Mouse (Mus musculus): ENCODE measurements at regions not wholly inside any gene's neighbourhood (a gene's known extent, or its start where the extent isn't known, plus 50 kb on each side); places are given as distances from the start of the nearest gene placed in this dataset.

GRCm38 (mm10) chr1:184378665-184379064 lies 344.6 kb upstream of the 1700056E22Rik start:
- DNase-seq (ENCODE audit: low spot score), result no peak

GRCm38 (mm10) chr1:184365026-184365425 lies 330.9 kb upstream of the 1700056E22Rik start:
- no peak for DNase-seq (ENCODE audit: low spot score)

- no peak for DNase-seq (ENCODE audit: low spot score)
These were observed 324.1 kb upstream of the 1700056E22Rik start for GRCm38 (mm10) chr1:184358226-184358568.

GRCm38 (mm10) chr1:184357474-184358225 lies 323.5 kb upstream of the 1700056E22Rik start:
- DNase-seq (ENCODE audit: low spot score), result no peak

GRCm38 (mm10) chr1:184353832-184354449 lies 319.8 kb upstream of the 1700056E22Rik start:
- no peak for DNase-seq (ENCODE audit: low spot score)

GRCm38 (mm10) chr1:184351760-184352159 lies 317.7 kb upstream of the 1700056E22Rik start:
- no peak for DNase-seq (ENCODE audit: low spot score)

GRCm38 (mm10) chr1:184344829-184345228 lies 310.7 kb upstream of the 1700056E22Rik start:
- no peak for DNase-seq (ENCODE audit: low spot score)

GRCm38 (mm10) chr1:184335952-184336351 lies 301.9 kb upstream of the 1700056E22Rik start:
- no peak for DNase-seq (ENCODE audit: low spot score)

- peak; percentile 48 for DNase-seq (ENCODE audit: low spot score)
These were observed 301.2 kb upstream of the 1700056E22Rik start for GRCm38 (mm10) chr1:184335281-184335680.

GRCm38 (mm10) chr1:184334818-184335217 lies 300.7 kb upstream of the 1700056E22Rik start:
- DNase-seq (ENCODE audit: low spot score), result no peak

GRCm38 (mm10) chr1:184333086-184333485 lies 299.0 kb upstream of the 1700056E22Rik start:
- DNase-seq (ENCODE audit: low spot score), result no peak

- DNase-seq (ENCODE audit: low spot score), result no peak
These were observed 296.6 kb upstream of the 1700056E22Rik start for GRCm38 (mm10) chr1:184330516-184331350.

GRCm38 (mm10) chr1:184326191-184326590 lies 292.1 kb upstream of the 1700056E22Rik start:
- DNase-seq (ENCODE audit: low spot score), result no peak

GRCm38 (mm10) chr1:184324234-184324633 lies 290.1 kb upstream of the 1700056E22Rik start:
- no peak for DNase-seq (ENCODE audit: low spot score)

GRCm38 (mm10) chr1:184320521-184321177 lies 286.5 kb upstream of the 1700056E22Rik start:
- no peak for DNase-seq (ENCODE audit: low spot score)

GRCm38 (mm10) chr1:184310185-184310815 lies 276.2 kb upstream of the 1700056E22Rik start:
- no peak for DNase-seq (ENCODE audit: low spot score)

GRCm38 (mm10) chr1:184304813-184305212 lies 270.7 kb upstream of the 1700056E22Rik start:
- DNase-seq (ENCODE audit: low spot score), result no peak

GRCm38 (mm10) chr1:184304204-184304603 lies 270.1 kb upstream of the 1700056E22Rik start:
- DNase-seq (ENCODE audit: low spot score), result no peak

- DNase-seq (ENCODE audit: low spot score), result no peak
These were observed 264.6 kb upstream of the 1700056E22Rik start for GRCm38 (mm10) chr1:184298701-184299100.

- DNase-seq (ENCODE audit: low spot score), result no peak
These were observed 263.1 kb upstream of the 1700056E22Rik start for GRCm38 (mm10) chr1:184297001-184297740.

- no peak for DNase-seq (ENCODE audit: low spot score)
These were observed 257.0 kb upstream of the 1700056E22Rik start for GRCm38 (mm10) chr1:184291129-184291528.

Measured in embryo, embryonic 10 days (tissue).